Mouse (Mus musculus) megakaryocyte, embryonic 14.5 days (primary cell): ENCODE results near the gene Ctps.

Source experiments
- FLI1 ChIP-seq: IDR thresholded peaks from 2 replicates; pipeline ENCODE4 v1.6.1; 2012; ENCODE audit warnings: low read length, inconsistent platforms, mixed read lengths
- GATA1 ChIP-seq: IDR thresholded peaks from 3 replicates; pipeline ENCODE4 v1.6.1; 2012; ENCODE audit warnings: mixed read lengths, low read length, inconsistent platforms, borderline replicate concordance

DNA sequence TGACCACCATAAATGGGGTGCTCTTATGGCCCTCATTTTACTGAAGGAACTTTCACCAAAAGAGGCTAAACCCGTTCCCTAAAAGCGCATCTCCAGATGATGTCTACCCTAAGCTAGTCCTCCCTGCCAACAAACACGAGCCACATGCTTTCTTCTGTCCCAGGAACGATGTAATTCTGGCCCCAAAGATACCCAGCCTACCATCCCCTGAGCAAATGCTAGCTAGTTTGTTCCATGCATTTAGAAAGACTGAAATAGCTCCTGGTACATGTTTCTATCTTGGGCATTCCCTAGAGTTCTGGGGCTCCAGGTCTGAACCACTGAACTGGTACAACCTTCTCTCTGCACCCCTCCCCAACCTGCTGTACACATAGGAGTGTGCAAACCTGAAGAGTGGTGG, 20.9 kb upstream of the Ctps start:
- TF ChIP-seq GATA1 (no peak), FLI1 (no peak)
